Mouse (Mus musculus) cerebellum, postnatal 25 days (tissue): ENCODE measurements around the gene Arl16.

Source experiments
- DNase-seq, 2 experiments: peaks; one replicate each; pipeline ENCODE4 v3.0.0; 2021; ENCODE audit warnings: mixed read lengths in 2 of 2

The Arl16 gene

GRCm38 (mm10) chr11:120444106-120444505, 23.3 kb downstream of the Arl16 start:
- no peak for DNase-seq

- DNase-seq = no peak
These were observed 24.6 kb downstream of the Arl16 start for GRCm38 (mm10) chr11:120442765-120443280.

- DNase-seq = no peak
These were observed 25.1 kb downstream of the Arl16 start, which contains the start of gene Tspan10 for GRCm38 (mm10) chr11:120442344-120442743. Gene Tspan10 (plus strand): TSS chr11:120442644.

GRCm38 (mm10) chr11:120437857-120438385, 29.5 kb downstream of the Arl16 start:
- DNase-seq = no peak

GRCm38 (mm10) chr11:120437152-120437856, 30.1 kb downstream of the Arl16 start, which contains the start of gene Nploc4:
Gene Nploc4 (minus strand): TSS chr11:120437708.
- peak; percentile 92 to 93 for DNase-seq

- DNase-seq = no peak
These were observed 40.7 kb downstream of the Arl16 start for GRCm38 (mm10) chr11:120426727-120427126.

GRCm38 (mm10) chr11:120423569-120424295, 43.7 kb downstream of the Arl16 start:
- peak; percentile 69 to 79 for DNase-seq

- no peak for DNase-seq
These were observed 44.5 kb downstream of the Arl16 start for GRCm38 (mm10) chr11:120422651-120423568.

- DNase-seq = no peak
These were observed 48.8 kb downstream of the Arl16 start for GRCm38 (mm10) chr11:120418592-120418991.

- no peak for DNase-seq
These were observed 49.6 kb downstream of the Arl16 start for GRCm38 (mm10) chr11:120417852-120418251.
